Mouse (Mus musculus) ES-E14 (cell line): ENCODE measurements around the gene Sst. TPM values are rescaled to one million over a fixed set of nuclear protein-coding genes. Genes with fewer than 3 reads are reported as not detected.

Source experiments
- DNase-seq: peaks from one replicate; pipeline ENCODE4 v3.0.0-alpha.2; 2013; ENCODE audit warnings: low read depth, low spot score
- H3K27ac ChIP-seq: 2 replicates; pipeline ENCODE4 v1.5.1; 2012; ENCODE audit warnings: low read depth, mild to moderate bottlenecking, low read length, moderate library complexity, mixed read lengths; ENCODE audit not compliant: poor library complexity, insufficient read depth, severe bottlenecking
- H3K36me3 ChIP-seq: 2 replicates; pipeline ENCODE4 v1.6.1; 2012; ENCODE audit warnings: mild to moderate bottlenecking, low read length, moderate library complexity, mixed read lengths; ENCODE audit not compliant: control insufficient read depth, poor library complexity, insufficient read depth, severe bottlenecking
- H3K4me1 ChIP-seq, 2 experiments: fragments of 150-350 bp in 1 of 2; sonication (generic) in 1 of 2; 2 replicates each; pipeline ENCODE4 v1.6.1; 2012; ENCODE audit warnings: low read length in 2 of 2, mild to moderate bottlenecking in 1 of 2, mixed read lengths in 1 of 2; ENCODE audit not compliant: control insufficient read depth in 2 of 2, insufficient read depth in 2 of 2, poor library complexity in 1 of 2
- H3K4me3 ChIP-seq, 2 experiments: fragments of 150-350 bp in 1 of 2; sonication (generic) in 1 of 2; 2 replicates each; pipeline ENCODE4 v1.5.1; 2012; ENCODE audit warnings: low read length in 2 of 2, low read depth in 1 of 2, mild to moderate bottlenecking in 1 of 2, mixed read lengths in 1 of 2; ENCODE audit not compliant: insufficient read depth in 1 of 2, poor library complexity in 1 of 2, severe bottlenecking in 1 of 2
- H3K9ac ChIP-seq: 2 replicates; pipeline ENCODE4 v1.6.1; 2012; ENCODE audit warnings: low read depth, mild to moderate bottlenecking, low read length, mixed read lengths; ENCODE audit not compliant: poor library complexity, insufficient read depth, severe bottlenecking
- H3K9me3 ChIP-seq: fragments of 150-350 bp; sonication (generic); 2 replicates; pipeline ENCODE4 v1.6.1; 2012; ENCODE audit warnings: low read depth, mild to moderate bottlenecking, low read length; ENCODE audit not compliant: control insufficient read depth, insufficient read depth
- CHD2 ChIP-seq: IDR thresholded peaks from 2 replicates; pipeline ENCODE4 v1.6.1; 2014; ENCODE audit warnings: mild to moderate bottlenecking, low read depth, low read length, inconsistent platforms
- HCFC1 ChIP-seq: IDR thresholded peaks from 2 replicates; pipeline ENCODE4 v1.6.1; 2012; ENCODE audit warnings: low read length, inconsistent platforms, borderline replicate concordance; ENCODE audit not compliant: insufficient read depth
- MAFK ChIP-seq: IDR thresholded peaks from 2 replicates; pipeline ENCODE4 v1.6.1; 2014; ENCODE audit warnings: mild to moderate bottlenecking, low read depth, low read length, inconsistent platforms; ENCODE audit not compliant: insufficient read depth
- ZC3H11A ChIP-seq: IDR thresholded peaks from 2 replicates; pipeline ENCODE4 v1.6.1; 2012; ENCODE audit warnings: low read depth, mild to moderate bottlenecking, inconsistent platforms, low read length, borderline replicate concordance
- ZNF384 ChIP-seq: IDR thresholded peaks from 2 replicates; pipeline ENCODE4 v1.6.1; 2012; ENCODE audit warnings: low read depth, low read length, inconsistent platforms
- in situ Hi-C, 2 experiments: fragments of 600-800 bp; cut with MboI; formaldehyde crosslinking; loops; one replicate each; pipeline ENCODE4 v1.15.1; 2025; ENCODE audit warnings: low sequenced_read_pairs in 2 of 2, inconsistent platforms in 1 of 2; ENCODE audit not compliant: unreplicated experiment in 2 of 2
- total RNA-seq: library from RNA; depleted of rRNA; stranded (reverse); fragments of 300-350 nt; gene quantifications from 2 replicates; pipeline ENCODE4 v1.2.3, GENCODE M21; 2012; rRNA removed

Sst gene
- 0.37 TPM in 1 of 2 replicates, not detected in the other for total RNA-seq

DNA sequence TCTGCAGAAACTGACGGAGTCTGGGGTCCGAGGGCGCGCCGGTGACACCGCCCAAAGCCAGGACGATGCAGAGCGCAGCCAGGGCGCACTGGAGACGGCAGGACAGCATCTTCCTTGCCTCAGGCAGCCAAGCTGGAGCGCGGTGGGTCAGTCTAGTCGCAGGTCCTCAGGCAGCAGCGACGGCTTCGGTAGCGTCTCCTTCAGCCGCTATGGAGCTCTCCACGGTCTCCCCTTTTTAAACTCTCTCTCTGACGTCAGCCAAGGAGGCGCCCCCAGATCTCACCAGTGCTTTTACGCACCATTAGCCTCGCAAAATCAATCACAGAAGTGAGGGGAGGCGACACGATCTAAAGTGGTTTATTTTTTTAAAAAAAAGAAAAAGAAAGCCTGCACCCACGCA, at the start of gene Sst:
Sst (minus strand) TSS at position 323 of the 400 bp plus-strand sequence.
- H3K4me3 ChIP-seq, result no peak within 1 kb of the TSS; a peak in 1 of 4 replicates
- DNase-seq, result no peak
- H3K36me3 ChIP-seq, result no peaks in the 10 kb centered on the region
- TF ChIP-seq HCFC1, result no peak
- TF ChIP-seq ZC3H11A, result no peak
- no peak for TF ChIP-seq CHD2
- no peak for TF ChIP-seq MAFK
- TF ChIP-seq ZNF384, result no peak
- H3K4me1 ChIP-seq, result no peaks in the 10 kb centered on the region
- H3K9me3 ChIP-seq, result no peaks in the 10 kb centered on the region
- H3K27ac ChIP-seq, result no peak within 1 kb of the TSS
- in situ Hi-C loops, result loop anchor here in 1 of 2 experiments (10.0 kb wide), 2 partner anchors 346 to 436 kb away; no protein-coding TSS in a partner anchor
- H3K9ac ChIP-seq, result no peak within 1 kb of the TSS

DNA sequence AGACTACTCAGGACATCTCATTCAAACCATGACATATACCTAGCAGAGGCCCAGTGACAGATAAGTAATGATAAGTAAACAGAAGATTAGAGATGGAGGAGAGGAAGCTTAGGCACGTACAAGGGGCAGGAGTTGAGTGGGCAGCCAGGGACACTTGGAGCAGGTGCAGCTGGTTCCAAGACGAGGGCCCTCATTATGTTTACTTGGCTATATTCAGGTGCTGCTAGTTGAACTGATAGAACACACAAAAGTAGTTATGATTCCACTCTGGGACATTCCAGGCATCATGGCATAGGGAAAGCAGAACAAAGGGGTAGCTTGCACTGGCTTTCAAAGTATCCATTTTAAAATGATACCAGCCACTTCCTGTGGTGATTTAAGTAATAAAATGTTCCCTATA, 43.6 kb upstream of the Sst start:
- TF ChIP-seq CHD2 (no peak), HCFC1 (no peak)
- Histone ChIP-seq H3K27ac (no peak overlapping the region), H3K4me1 (no peaks in the 10 kb centered on the region), H3K9ac (no peak overlapping the region), H3K9me3 (no peaks in the 10 kb centered on the region), H3K4me3 (no peak overlapping the region), H3K36me3 (no peaks in the 10 kb centered on the region)
- in situ Hi-C loops, result no loop called here
- DNase-seq, result no peak

DNA sequence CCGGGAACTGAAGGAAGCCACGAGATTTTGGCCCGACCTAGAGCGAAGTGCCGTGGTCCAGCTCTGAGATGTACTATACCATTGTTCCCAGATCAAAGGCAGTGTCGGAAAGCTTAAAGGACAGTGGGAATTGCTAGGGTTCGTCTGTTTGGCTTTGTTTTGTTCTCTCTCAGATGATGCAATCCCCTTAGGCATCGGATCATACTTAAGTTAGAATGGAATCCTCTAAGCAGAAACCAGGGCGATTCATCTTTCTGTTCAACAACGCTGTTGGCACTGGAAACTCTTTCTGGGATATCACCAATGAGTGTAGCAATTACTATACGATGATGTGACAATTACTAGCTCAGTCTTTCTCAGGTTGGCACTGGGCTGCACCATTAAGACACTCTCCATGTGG, 41.5 kb upstream of the Sst start, which contains the start of gene Rtp2:
Rtp2 (minus strand) TSS at position 101 of the 400 bp plus-strand sequence.
- in situ Hi-C loops, result no loop called here
- Histone ChIP-seq H3K4me3 (no peak within 1 kb of the TSS), H3K36me3 (no peaks in the 10 kb centered on the region)

DNA sequence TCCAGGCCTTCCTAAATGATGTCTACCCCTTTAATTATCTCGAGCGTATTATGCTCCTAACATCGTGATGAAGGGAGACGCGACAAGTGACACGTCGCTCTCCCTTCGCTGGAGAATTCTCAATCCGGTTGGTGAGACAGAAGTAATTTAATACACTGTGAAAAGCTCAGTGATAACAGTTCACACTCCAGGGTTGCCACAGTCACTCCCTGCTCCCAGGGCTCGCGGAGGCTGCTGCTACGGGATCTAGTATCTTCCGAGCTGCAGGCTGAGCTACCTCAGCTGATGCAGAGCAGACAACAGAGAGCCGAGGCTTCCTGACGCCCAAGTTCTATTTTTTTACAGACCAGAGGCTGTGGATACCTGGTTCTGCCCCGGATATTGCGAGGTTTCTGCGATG, 40.5 kb upstream of the Sst start:
- Histone ChIP-seq H3K27ac (no peak overlapping the region), H3K4me1 (no peaks in the 10 kb centered on the region), H3K9me3 (no peaks in the 10 kb centered on the region), H3K9ac (no peak overlapping the region), H3K36me3 (no peaks in the 10 kb centered on the region), H3K4me3 (no peak overlapping the region)
- no peak for DNase-seq
- TF ChIP-seq HCFC1 (no peak), ZNF384 (no peak), ZC3H11A (no peak), CHD2 (no peak), MAFK (no peak)
- in situ Hi-C loops, result no loop called here

More for the DNA sequence above, 41.5 kb upstream of the Sst start, which contains the start of gene Rtp2:
- Histone ChIP-seq H3K4me1 (no peaks in the 10 kb centered on the region), H3K9me3 (no peaks in the 10 kb centered on the region), H3K9ac (no peak within 1 kb of the TSS), H3K27ac (no peak within 1 kb of the TSS)
- no peak for DNase-seq
- TF ChIP-seq ZC3H11A (no peak), ZNF384 (no peak), HCFC1 (no peak), CHD2 (no peak), MAFK (no peak)

DNA sequence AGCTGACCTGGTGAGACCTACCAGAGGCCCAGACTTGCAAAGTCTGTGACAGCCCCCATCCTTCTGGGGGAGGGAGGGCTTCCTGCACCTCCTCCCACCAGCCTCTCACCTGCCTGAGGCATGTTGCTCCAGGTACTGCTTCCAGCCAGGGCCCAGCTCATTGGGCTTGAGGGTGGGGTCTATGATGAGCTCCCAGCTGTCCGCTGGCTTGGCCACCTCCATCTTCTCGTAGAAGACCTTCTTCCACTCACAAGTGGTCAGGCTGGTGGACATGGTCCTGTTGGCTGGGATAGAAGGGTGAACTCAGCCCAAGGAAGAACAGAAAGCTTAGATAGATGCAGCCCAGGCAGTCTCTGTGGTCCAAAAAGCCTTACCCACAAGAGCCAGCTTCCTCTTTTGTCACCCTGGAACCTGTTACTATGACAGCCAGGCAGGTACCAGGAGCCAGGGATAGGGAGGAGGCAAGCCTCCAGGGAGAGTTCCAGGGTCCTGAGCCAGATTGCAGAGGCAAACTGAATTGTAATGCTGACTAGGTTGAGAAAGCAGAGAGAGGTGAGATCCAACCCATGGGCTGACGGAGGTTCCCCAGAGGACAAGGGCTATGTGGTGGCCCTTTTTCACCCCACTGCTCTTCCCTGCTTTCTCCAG, 39.8 kb upstream of the Sst start:
- Histone ChIP-seq H3K9ac (no peak overlapping the region), H3K9me3 (no peaks in the 10 kb centered on the region), H3K27ac (no peak overlapping the region), H3K4me3 (no peak overlapping the region), H3K36me3 (no peaks in the 10 kb centered on the region), H3K4me1 (no peaks in the 10 kb centered on the region)
- in situ Hi-C loops, result no loop called here
- TF ChIP-seq HCFC1 (no peak), MAFK (no peak), CHD2 (no peak), ZNF384 (no peak), ZC3H11A (no peak)
- no peak for DNase-seq
